Mouse (Mus musculus) brain, embryonic 14.5 days (tissue): ENCODE measurements around the gene Dmrta2.

Source experiments
- CTCF ChIP-seq: fragments of 200-500 bp; IDR thresholded peaks from 2 replicates; pipeline ENCODE4 v1.5.1; 2012; ENCODE audit warnings: inconsistent platforms, mild to moderate bottlenecking, moderate library complexity, borderline replicate concordance; ENCODE audit not compliant: insufficient read depth, insufficient read length; ENCODE audit errors: extremely low read depth
- POLR2A ChIP-seq: fragments of 200-500 bp; IDR thresholded peaks from 2 replicates; pipeline ENCODE4 v1.6.1; 2012; ENCODE audit warnings: mild to moderate bottlenecking, inconsistent platforms, borderline replicate concordance; ENCODE audit not compliant: poor library complexity, insufficient read depth, insufficient read length, severe bottlenecking; ENCODE audit errors: extremely low read depth

GRCm38 (mm10) chr4:109983281-109984001 is 5.6 kb downstream of the Dmrta2 start:
- TF ChIP-seq POLR2A (no peak), CTCF (no peak)
